Mouse (Mus musculus) B cell, adult 62 days (primary cell): Measurements from ENCODE around the gene Frs2. TPM values are rescaled to one million over a fixed set of nuclear protein-coding genes. Genes with fewer than 3 reads are reported as not detected.

ENCODE experiments used
- total RNA-seq: library from RNA; stranded (reverse); gene quantifications from 4 replicates; pipeline ENCODE4 v1.2.4, GENCODE M21; 2023

Frs2 gene
- 24.7 to 30.0 TPM (median 28.2 TPM) in 4 replicates for total RNA-seq

DNA sequence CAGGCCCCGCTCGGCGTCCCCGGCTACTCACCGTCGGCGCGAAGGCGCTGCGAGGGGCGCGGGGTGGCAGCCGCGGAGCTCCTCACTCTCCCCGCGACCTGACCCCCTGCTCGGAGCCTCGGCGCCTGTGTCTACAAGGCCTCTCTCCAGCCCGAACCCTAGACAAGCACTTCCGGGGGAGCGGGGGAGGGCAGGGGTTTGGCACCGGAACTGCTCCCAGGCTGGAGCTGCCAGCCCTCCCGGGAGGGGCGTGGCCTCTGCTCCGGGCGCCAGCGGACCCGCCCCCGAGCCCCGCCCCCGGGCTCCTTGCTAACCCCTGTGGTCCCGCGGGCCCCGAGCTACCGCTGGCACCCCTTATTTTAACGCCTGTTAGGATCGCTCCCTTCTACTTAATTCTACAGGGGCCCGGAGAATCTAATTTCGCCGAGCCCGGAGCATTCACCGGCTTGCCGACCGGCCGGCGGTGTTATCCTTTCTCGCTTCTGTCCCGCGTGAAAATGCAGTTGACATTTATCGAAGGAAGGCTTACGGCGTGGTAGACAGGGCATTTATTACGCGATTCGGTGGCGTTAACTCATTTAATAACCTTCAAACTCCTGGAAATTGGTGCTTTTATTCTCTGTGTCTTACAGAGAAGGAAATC is at the start of gene Frs2:
Gene Frs2, minus strand, starts transcription at position 174 of the 643 bp plus-strand sequence.

GRCm38 (mm10) chr10:117063254-117064021 is 84.9 kb downstream of the Frs2 start, which contains the start of gene Cct2:
TSS of gene Cct2 (minus strand) at chr10:117063814.

GRCm38 (mm10) chr10:117045175-117046056 is 102.9 kb downstream of the Frs2 start, which contains the start of gene Lrrc10:
TSS of gene Lrrc10 (plus strand) at chr10:117045341.

Other genes starting within 250 kb of the Frs2 start
- gene Rab3ip, start 197.8 kb downstream of the Frs2 start, total RNA-seq, result 41.6 to 49.4 TPM (median 45.7 TPM) in 4 replicates
- not detected in 4 replicates for gene Gm10271, start 175.9 kb downstream of the Frs2 start, total RNA-seq
- gene Best3, start 162.2 kb downstream of the Frs2 start, total RNA-seq, result not detected in 4 replicates
- gene Lrrc10, start 103.2 kb downstream of the Frs2 start, total RNA-seq, result not detected in 4 replicates
- 260 to 285 TPM (median 275 TPM) in 4 replicates for gene Cct2, start 84.7 kb downstream of the Frs2 start, total RNA-seq
- 110 to 119 TPM (median 115 TPM) in 4 replicates for gene Yeats4, start 76.0 kb upstream of the Frs2 start, total RNA-seq
- gene 9530003J23Rik, start 90.2 kb upstream of the Frs2 start, total RNA-seq, result not detected in 4 replicates
- 6.3 to 13.8 TPM (median 8.8 TPM) in 4 replicates for gene Lyz2, start 133.8 kb upstream of the Frs2 start, total RNA-seq
- 0.77 to 1.1 TPM (median 0.91 TPM) in 3 of 4 replicates, not detected in the other for gene Lyz1, start 144.3 kb upstream of the Frs2 start, total RNA-seq
- 131 to 150 TPM (median 141 TPM) in 4 replicates for gene Cpsf6, start 231.5 kb upstream of the Frs2 start, total RNA-seq